Mouse (Mus musculus) monocyte, adult 2 months (primary cell): ENCODE results near the gene Sncb.
A peak's percentile ranks its signal among the peaks of the same experiment; 100 is the strongest.

ENCODE experiments used
- DNase-seq, 2 experiments: peaks; one replicate each; pipeline ENCODE4 v3.0.0; 2022; ENCODE audit warnings: low spot score in 2 of 2, low read depth in 1 of 2

The Sncb gene

GRCm38 (mm10) chr13:54749061-54749863 is 17.1 kb downstream of the Sncb start:
- DNase-seq = no peak

- DNase-seq = no peak
Observed at GRCm38 (mm10) chr13:54748721-54749060, 17.7 kb downstream of the Sncb start.

- DNase-seq = no peak
Observed at GRCm38 (mm10) chr13:54748190-54748589, 18.2 kb downstream of the Sncb start.

DNA sequence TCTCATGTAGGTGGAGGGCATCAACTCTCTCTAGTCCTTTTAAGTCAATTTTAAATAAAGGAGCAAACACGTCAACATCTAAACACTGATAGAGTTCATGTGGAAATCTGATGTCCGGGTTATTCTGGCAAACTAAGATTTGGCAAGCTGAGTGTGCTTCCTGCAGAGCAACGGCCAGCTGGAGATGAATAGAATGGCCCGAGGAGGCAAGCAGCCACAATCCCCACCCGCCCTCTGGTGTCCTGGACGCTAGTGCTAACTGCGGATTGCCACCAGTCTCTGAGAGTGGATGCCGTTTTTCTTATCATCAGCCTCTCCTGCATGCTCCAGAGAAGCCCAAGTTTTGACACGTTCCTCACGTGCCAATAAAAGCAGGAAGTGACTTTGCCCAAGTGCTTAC is 19.5 kb downstream of the Sncb start:
- DNase-seq = no peak

DNA sequence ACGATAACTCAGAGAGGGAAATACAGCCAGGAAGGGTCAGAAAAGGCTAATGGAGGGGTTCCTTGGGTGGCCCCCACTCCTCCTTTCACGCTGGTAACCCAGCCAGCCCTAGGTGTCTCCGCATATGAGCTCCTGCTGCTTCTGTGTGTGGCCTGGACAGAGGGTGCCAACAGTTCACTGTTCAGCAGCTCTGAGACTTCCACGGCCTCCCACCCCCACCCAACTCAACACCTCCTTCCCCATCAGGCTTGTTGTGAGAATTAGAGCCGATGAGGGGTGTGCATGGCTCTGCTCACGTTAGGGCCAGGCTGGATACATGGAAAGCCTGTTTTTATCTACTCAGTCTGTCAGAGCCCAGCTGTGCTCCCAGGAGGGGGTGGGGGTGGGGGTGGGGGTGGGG is 20.3 kb downstream of the Sncb start:
- DNase-seq = no peak

DNA sequence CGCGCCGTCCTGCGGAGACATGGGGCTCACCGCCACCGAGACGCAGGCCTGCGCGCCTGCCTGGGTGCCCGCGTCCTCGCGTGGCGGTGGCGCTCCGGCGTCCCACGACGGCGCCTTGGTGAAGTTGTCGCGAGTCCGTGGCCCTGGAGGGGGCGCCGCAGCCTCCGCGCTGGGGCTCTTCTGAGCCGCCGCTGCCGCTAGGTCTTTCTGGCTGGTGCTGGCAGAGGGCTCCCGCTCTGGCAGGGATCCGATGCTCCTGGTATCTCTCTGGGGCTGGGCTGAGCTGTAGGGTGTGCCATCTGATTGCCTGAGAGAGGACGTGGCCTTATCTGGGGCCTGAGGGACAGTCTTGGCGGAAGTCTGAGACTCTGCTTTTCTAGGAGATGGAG is 28.2 kb downstream of the Sncb start:
- no peak for DNase-seq

GRCm38 (mm10) chr13:54737488-54738212 is 28.7 kb downstream of the Sncb start:
- no peak for DNase-seq

DNA sequence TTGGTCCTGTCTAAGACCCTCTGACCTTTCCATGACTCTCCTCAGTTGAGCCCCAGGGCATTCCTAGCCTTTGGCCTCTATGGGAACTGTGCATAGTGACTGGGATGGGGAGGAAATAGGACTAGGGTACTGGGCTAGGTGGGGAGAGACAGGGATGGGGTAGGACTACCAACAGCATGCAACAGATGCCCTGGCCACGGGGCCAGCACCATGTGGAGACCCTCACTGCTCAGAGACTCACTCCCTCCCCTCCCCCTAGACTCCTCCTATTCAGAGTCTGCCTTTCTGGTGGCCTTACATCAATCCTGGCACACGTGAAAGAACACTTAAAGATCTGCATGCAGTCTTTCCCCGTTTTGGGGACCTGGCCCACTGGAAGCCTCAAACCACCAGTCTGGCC is 29.5 kb downstream of the Sncb start:
- no peak for DNase-seq

- no peak for DNase-seq
Observed at GRCm38 (mm10) chr13:54726131-54726530, 40.3 kb downstream of the Sncb start.

- DNase-seq = no peak
Observed at GRCm38 (mm10) chr13:54723143-54723542, 43.3 kb downstream of the Sncb start.

DNA sequence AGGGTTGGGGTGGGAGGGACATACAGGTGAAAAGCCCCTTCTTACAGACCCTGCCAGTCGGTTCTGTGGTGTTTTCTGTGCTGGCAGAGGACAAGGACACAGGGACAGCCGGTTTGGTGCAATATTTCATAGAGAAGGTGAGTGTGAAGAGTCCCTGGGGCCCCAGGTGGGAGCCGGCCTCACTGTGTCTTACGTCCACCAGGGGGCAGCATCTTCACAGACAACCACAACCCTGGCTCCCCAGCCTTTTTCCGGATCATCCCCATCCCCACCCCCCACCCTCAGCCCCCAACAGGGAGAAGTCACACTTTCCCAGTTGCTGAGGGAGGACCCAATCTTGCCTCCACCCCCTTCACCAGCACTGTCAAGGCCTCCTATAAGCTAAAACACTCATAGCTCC is 49.5 kb downstream of the Sncb start:
- peak in 1 of 2 experiments; percentile 12 for DNase-seq

DNA sequence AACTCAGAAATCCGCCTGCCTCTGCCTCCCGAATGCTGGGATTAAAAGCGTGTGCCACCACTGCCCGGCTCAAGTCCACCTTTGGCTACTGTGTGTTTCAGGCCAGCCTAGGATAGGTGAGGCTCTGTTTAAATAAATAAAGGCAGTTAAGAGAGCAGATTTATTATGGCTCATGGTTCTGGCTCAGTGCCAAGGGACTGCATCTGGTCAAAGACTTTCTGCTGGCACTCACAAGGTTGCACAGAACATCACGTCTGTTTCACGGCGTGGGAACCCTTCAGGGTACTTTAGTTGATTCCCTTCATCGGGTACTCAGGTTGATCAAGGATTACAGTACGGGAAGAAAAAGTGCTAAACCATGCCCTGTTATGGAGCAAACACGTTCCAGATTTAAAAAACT is 51.4 kb downstream of the Sncb start:
- DNase-seq = no peak

- DNase-seq = no peak
Observed at GRCm38 (mm10) chr13:54714393-54714792, 52.0 kb downstream of the Sncb start.

GRCm38 (mm10) chr13:54710866-54711265 is 55.5 kb downstream of the Sncb start:
- no peak for DNase-seq
